Mouse (Mus musculus) kidney, embryonic 16.5 days (tissue): ENCODE measurements around the gene Tex2. TPM values are rescaled to one million over a fixed set of nuclear protein-coding genes. Genes with fewer than 3 reads are reported as not detected.

Experiments
- polyA plus RNA-seq: library from polyadenylated mRNA; unstranded; fragments of >200 nt; fragmentation: Nextera tagmentation; extraction: Ambion mirVana; gene quantifications from 2 replicates; pipeline ENCODE4 v1.2.1, GENCODE M21; 2015

The Tex2 gene
- polyA plus RNA-seq, 1 experiment from 2014 or later: 10.3 TPM

Other genes with a start within 250 kb of the Tex2 start
- 0.36 and 0.39 TPM in 2 replicates for gene Prr29, start 248.0 kb downstream of the Tex2 start, polyA plus RNA-seq
- gene Icam2, start 225.3 kb downstream of the Tex2 start, polyA plus RNA-seq: 87.8 and 95.9 TPM in 2 replicates
- gene Ern1, start 125.6 kb downstream of the Tex2 start, polyA plus RNA-seq: 5.4 and 6.8 TPM in 2 replicates
- gene Pecam1, start 137.2 kb upstream of the Tex2 start, polyA plus RNA-seq: 74.9 and 75.5 TPM in 2 replicates
- gene Milr1, start 137.8 kb upstream of the Tex2 start, polyA plus RNA-seq: 1.1 and 1.2 TPM in 2 replicates
- gene Polg2, start 166.1 kb upstream of the Tex2 start, polyA plus RNA-seq: 9.7 and 10.6 TPM in 2 replicates
- 369 and 372 TPM in 2 replicates for gene Ddx5, start 175.8 kb upstream of the Tex2 start, polyA plus RNA-seq
- 21.9 and 24.4 TPM in 2 replicates for gene Cep95, start 175.8 kb upstream of the Tex2 start, polyA plus RNA-seq